Mouse (Mus musculus): ENCODE measurements at regions not wholly inside any gene's neighbourhood (a gene's known extent, or its start where the extent isn't known, plus 50 kb on each side); places are given as distances from the start of the nearest gene placed in this dataset.

DNA sequence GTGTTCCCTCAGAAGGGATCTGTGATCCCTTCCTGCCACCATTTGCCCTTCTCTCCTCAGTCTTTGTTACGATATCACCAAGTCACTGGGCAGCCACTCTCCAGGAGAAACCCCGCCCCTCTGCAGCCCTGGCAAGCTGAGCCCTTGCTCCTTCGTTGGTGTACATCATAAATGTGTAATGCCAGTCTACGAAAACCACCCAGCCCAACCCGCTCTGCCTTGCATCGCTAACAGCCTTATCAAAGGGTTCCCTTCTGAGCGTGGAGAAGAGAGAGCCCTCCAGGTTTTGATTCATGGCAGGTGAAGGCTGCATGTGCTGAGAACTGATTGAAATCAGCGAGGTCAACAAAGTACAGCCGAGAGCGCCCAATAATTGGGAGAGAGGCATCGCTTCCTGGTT lies 90.5 kb upstream of the Cadm1 start:
- peaks cover 84% of the 10 kb centered on the region for H3K27me3 ChIP-seq (ENCODE audit: control insufficient read depth, insufficient read depth, low read length)

DNA sequence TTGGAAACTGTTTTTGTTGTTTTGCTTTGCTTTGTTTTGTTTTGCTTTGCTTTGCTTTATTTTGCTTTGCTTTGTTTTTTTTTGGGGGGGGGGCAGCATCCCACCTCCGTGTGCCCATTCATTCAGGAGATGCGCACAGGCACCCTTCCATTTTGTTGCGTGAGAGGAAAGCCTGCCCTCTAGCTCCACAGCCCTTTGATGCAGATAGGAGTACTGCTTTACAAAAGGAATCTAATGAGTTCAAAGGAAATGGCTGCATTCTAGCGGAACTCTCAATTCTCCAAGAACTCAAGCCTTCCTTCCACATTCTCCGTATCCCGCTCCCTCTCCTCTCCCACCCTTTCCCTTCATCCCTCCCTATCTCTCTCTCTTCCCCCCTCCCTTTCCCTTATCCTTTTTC lies 89.8 kb upstream of the Cadm1 start:
- Histone ChIP-seq H3K27me3 (ENCODE audit: control insufficient read depth, insufficient read depth, low read length) (peaks cover 84% of the 10 kb centered on the region), H3K36me3 (replicated peaks; ENCODE audit: control insufficient read depth, insufficient read depth, low read length) (no peaks in the 10 kb centered on the region), H3K27ac (ENCODE audit: low read depth) (no peak overlapping the region), H3K9ac (replicated peaks; ENCODE audit: low read depth, low read length) (no peak overlapping the region), H3K4me3 (ENCODE audit: low read depth, low read length) (peak overlapping the region; percentile 12; the same call in 1 of the 2 replicates), H3K4me2 (ENCODE audit: low read depth, low read length) (peak overlapping the region; percentile 38), H3K4me1 (ENCODE audit: control insufficient read depth, insufficient read depth) (no peaks in the 10 kb centered on the region; the same call in 1 of the 2 replicates), H3K9me3 (replicated peaks; ENCODE audit: control insufficient read depth, low read length) (no peaks in the 10 kb centered on the region)
- ATAC-seq (ENCODE audit: insufficient read depth, low read depth) = no peak
- 14% methylated on average over 6 of the region's 6 CpGs for WGBS
- TF ChIP-seq EP300 (IDR thresholded peaks at IDR 0.05; ENCODE audit: low read depth) = no peak
- peak; percentile 34 for TF ChIP-seq CTCF (IDR thresholded peaks at IDR 0.05; ENCODE audit: low read depth)
- DNase-seq (ENCODE audit: low spot score) = no peak

More for the DNA sequence above, 90.5 kb upstream of the Cadm1 start:
- no peaks in the 10 kb centered on the region for H3K36me3 ChIP-seq (replicated peaks; ENCODE audit: control insufficient read depth, insufficient read depth, low read length)
- H3K9me3 ChIP-seq (replicated peaks; ENCODE audit: control insufficient read depth, low read length) = no peaks in the 10 kb centered on the region
- H3K9ac ChIP-seq (replicated peaks; ENCODE audit: low read depth, low read length) = no peak overlapping the region
- no peaks in the 10 kb centered on the region; the same call in 1 of the 2 replicates for H3K4me1 ChIP-seq (ENCODE audit: control insufficient read depth, insufficient read depth)
- 28% methylated on average over 11 of the region's 11 CpGs for WGBS
- peak overlapping the region; percentile 38 for H3K4me2 ChIP-seq (ENCODE audit: low read depth, low read length)
- ATAC-seq (ENCODE audit: insufficient read depth, low read depth) (no peak), DNase-seq (ENCODE audit: low spot score) (no peak)
- peak overlapping the region; percentile 12; the same call in 1 of the 2 replicates for H3K4me3 ChIP-seq (ENCODE audit: low read depth, low read length)
- TF ChIP-seq EP300 (IDR thresholded peaks at IDR 0.05; ENCODE audit: low read depth) = no peak
- no peak for TF ChIP-seq CTCF (IDR thresholded peaks at IDR 0.05; ENCODE audit: low read depth)
- no peak overlapping the region for H3K27ac ChIP-seq (ENCODE audit: low read depth)

DNA sequence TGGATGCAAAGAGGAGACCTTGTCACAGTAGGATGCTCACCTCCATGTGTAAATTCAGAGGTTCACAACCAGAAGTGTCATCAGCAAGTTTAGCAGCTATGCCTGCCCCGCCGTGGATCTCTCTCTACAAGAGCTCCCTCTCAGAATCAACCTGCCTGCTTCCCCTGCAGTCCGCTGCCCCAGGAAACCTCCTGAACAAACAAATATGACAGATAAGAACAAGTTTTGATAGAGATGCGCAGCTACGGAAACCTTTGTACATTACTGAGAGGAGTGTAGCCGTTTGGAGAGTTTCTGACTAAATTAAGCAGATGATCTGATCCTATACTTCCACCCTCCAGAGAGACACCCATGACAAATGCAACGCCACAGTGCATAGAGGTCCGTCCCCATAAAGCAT lies 88.8 kb upstream of the Cadm1 start:
- no peak overlapping the region for H3K9ac ChIP-seq (replicated peaks; ENCODE audit: low read depth, low read length)
- 65% methylated on average over 8 of the region's 8 CpGs for WGBS
- H3K4me2 ChIP-seq (ENCODE audit: low read depth, low read length) = no peak overlapping the region
- H3K36me3 ChIP-seq (replicated peaks; ENCODE audit: control insufficient read depth, insufficient read depth, low read length) = no peaks in the 10 kb centered on the region
- H3K4me3 ChIP-seq (ENCODE audit: low read depth, low read length) = no peak overlapping the region
- H3K4me1 ChIP-seq (ENCODE audit: control insufficient read depth, insufficient read depth) = no peaks in the 10 kb centered on the region; the same call in 1 of the 2 replicates
- H3K27me3 ChIP-seq (ENCODE audit: control insufficient read depth, insufficient read depth, low read length) = peaks cover 79% of the 10 kb centered on the region
- no peaks in the 10 kb centered on the region for H3K9me3 ChIP-seq (replicated peaks; ENCODE audit: control insufficient read depth, low read length)
- TF ChIP-seq CTCF (IDR thresholded peaks at IDR 0.05; ENCODE audit: low read depth) = no peak
- TF ChIP-seq EP300 (IDR thresholded peaks at IDR 0.05; ENCODE audit: low read depth) = no peak
- DNase-seq (ENCODE audit: low spot score) (no peak), ATAC-seq (ENCODE audit: insufficient read depth, low read depth) (no peak)
- no peak overlapping the region for H3K27ac ChIP-seq (ENCODE audit: low read depth)

DNA sequence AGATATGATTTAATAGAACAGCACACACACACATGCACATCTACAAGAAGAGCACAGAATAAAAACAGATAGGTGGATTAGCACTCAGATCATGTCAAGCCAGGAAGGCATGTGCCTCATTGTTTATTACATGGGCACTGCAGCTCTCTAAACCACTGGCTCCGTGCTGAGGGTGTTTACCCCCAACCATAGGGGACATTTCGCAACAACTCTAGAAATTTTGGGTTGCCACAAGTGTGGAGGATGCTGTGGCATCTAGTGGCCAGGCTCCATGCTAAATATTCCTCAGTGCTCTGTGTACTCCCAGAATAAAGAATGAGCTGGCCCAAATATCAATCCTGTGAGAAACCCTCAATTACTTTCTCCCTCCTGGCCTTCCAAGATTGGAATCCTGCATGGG lies 85.8 kb upstream of the Cadm1 start:
- no peak overlapping the region for H3K27ac ChIP-seq (ENCODE audit: low read depth)
- DNase-seq (ENCODE audit: low spot score) = no peak
- H3K36me3 ChIP-seq (replicated peaks; ENCODE audit: control insufficient read depth, insufficient read depth, low read length) = no peaks in the 10 kb centered on the region
- no peak overlapping the region for H3K4me2 ChIP-seq (ENCODE audit: low read depth, low read length)
- H3K9ac ChIP-seq (replicated peaks; ENCODE audit: low read depth, low read length) = no peak overlapping the region
- no peaks in the 10 kb centered on the region; the same call in 1 of the 2 replicates for H3K4me1 ChIP-seq (ENCODE audit: control insufficient read depth, insufficient read depth)
- no peak for TF ChIP-seq EP300 (IDR thresholded peaks at IDR 0.05; ENCODE audit: low read depth)
- no peak for TF ChIP-seq CTCF (IDR thresholded peaks at IDR 0.05; ENCODE audit: low read depth)
- H3K9me3 ChIP-seq (replicated peaks; ENCODE audit: control insufficient read depth, low read length) = no peaks in the 10 kb centered on the region
- ATAC-seq (ENCODE audit: insufficient read depth, low read depth) = no peak
- H3K27me3 ChIP-seq (ENCODE audit: control insufficient read depth, insufficient read depth, low read length) = peaks cover 55% of the 10 kb centered on the region
- H3K4me3 ChIP-seq (ENCODE audit: low read depth, low read length) = no peak overlapping the region
- WGBS = 79% methylated on average over 2 of the region's 2 CpGs

DNA sequence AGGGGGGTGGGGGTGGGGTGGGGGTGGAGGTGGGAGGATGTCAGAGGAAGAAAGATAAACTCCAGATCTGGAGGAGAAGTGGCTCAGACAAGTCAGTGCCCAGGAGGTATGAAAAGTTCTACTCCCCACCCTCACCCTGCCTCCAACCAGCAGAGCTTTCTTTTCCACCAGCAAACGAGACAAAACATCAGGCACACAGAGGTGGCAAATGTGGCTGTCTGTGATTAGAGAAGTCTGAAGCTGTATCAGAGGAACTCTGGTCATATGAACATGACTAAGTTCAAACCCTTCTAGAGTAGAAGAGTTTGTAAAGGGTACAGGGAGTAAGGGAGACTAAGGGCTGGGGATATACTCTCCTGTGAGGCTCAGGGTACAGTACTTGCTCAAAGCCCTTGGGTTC lies 85.2 kb upstream of the Cadm1 start:
- Histone ChIP-seq H3K9ac (replicated peaks; ENCODE audit: low read depth, low read length) (no peak overlapping the region), H3K4me1 (ENCODE audit: control insufficient read depth, insufficient read depth) (no peaks in the 10 kb centered on the region; the same call in 1 of the 2 replicates), H3K27me3 (ENCODE audit: control insufficient read depth, insufficient read depth, low read length) (peaks cover 50% of the 10 kb centered on the region), H3K9me3 (replicated peaks; ENCODE audit: control insufficient read depth, low read length) (no peaks in the 10 kb centered on the region), H3K27ac (ENCODE audit: low read depth) (no peak overlapping the region), H3K36me3 (replicated peaks; ENCODE audit: control insufficient read depth, insufficient read depth, low read length) (no peaks in the 10 kb centered on the region), H3K4me2 (ENCODE audit: low read depth, low read length) (no peak overlapping the region), H3K4me3 (ENCODE audit: low read depth, low read length) (no peak overlapping the region)
- ATAC-seq (ENCODE audit: insufficient read depth, low read depth) (no peak), DNase-seq (ENCODE audit: low spot score) (no peak)
- WGBS = 21% methylated on average over 1 of the region's 1 CpGs
- no peak for TF ChIP-seq EP300 (IDR thresholded peaks at IDR 0.05; ENCODE audit: low read depth)
- no peak for TF ChIP-seq CTCF (IDR thresholded peaks at IDR 0.05; ENCODE audit: low read depth)

DNA sequence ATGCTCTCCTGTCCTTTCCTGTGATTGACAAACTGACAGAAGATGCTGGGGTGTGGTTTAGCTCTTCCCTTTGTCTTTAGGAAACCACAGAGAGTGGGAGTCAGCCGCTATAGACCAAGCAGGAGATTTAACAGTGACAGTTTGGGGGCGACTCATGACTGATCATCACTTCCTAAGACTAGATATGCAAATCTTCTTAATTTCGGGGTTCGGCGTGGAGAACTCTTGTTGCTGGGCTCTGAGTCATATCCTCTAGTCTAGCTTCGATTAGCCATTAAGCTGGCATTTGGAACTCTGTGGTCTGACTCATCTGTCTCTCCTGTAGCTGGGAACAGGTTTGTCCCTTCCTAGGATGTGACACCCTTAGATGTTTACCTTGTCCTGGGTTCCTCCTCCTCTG lies 84.6 kb upstream of the Cadm1 start:
- peaks cover 45% of the 10 kb centered on the region for H3K27me3 ChIP-seq (ENCODE audit: control insufficient read depth, insufficient read depth, low read length)
- no peaks in the 10 kb centered on the region for H3K9me3 ChIP-seq (replicated peaks; ENCODE audit: control insufficient read depth, low read length)
- no peaks in the 10 kb centered on the region for H3K36me3 ChIP-seq (replicated peaks; ENCODE audit: control insufficient read depth, insufficient read depth, low read length)
- H3K27ac ChIP-seq (ENCODE audit: low read depth) = no peak overlapping the region
- WGBS = 45% methylated on average over 6 of the region's 6 CpGs
- no peak overlapping the region for H3K4me3 ChIP-seq (ENCODE audit: low read depth, low read length)
- DNase-seq (ENCODE audit: low spot score) = no peak
- H3K4me2 ChIP-seq (ENCODE audit: low read depth, low read length) = no peak overlapping the region
- no peak overlapping the region for H3K9ac ChIP-seq (replicated peaks; ENCODE audit: low read depth, low read length)
- no peak for TF ChIP-seq CTCF (IDR thresholded peaks at IDR 0.05; ENCODE audit: low read depth)
- no peak for TF ChIP-seq EP300 (IDR thresholded peaks at IDR 0.05; ENCODE audit: low read depth)
- H3K4me1 ChIP-seq (ENCODE audit: control insufficient read depth, insufficient read depth) = no peaks in the 10 kb centered on the region
- ATAC-seq (ENCODE audit: insufficient read depth, low read depth) = no peak
